Mouse (Mus musculus): ENCODE measurements around the gene Lmo2.

Lmo2 gene

GRCm38 (mm10) chr2:103957649-103958546, at the start of gene Lmo2:
Lmo2 (plus strand) TSS chr2:103957986.
- H3K27me3 ChIP-seq (ENCODE audit: insufficient read depth, low read length), result peaks cover 7% of the 10 kb centered on the region; the same call in 1 of the 2 replicates
- TF ChIP-seq NANOG (IDR thresholded peaks at IDR 0.05; ENCODE audit: borderline replicate concordance, low read length), result no peak
- TF ChIP-seq CTCF (conservative IDR thresholded peaks at IDR 0.05; ENCODE audit: low read length), result no peak
- TF ChIP-seq POU5F1 (IDR thresholded peaks at IDR 0.05; ENCODE audit: borderline replicate concordance, low read length), result no peak
- H3K36me3 ChIP-seq (ENCODE audit: insufficient read depth, low read length), result no peaks in the 10 kb centered on the region
- no peak within 1 kb of the TSS for H3K4me3 ChIP-seq (replicated peaks; ENCODE audit: low read length)
- H3K9me3 ChIP-seq (ENCODE audit: low read length), result no peaks in the 10 kb centered on the region
- peaks cover 12% of the 10 kb centered on the region for H3K4me1 ChIP-seq (replicated peaks; ENCODE audit: low read depth, low read length)

GRCm38 (mm10) chr2:103910601-103911000, 47.2 kb upstream of the Lmo2 start:
- Histone ChIP-seq H3K27me3 (ENCODE audit: insufficient read depth, low read length) (peaks cover 9% of the 10 kb centered on the region; the same call in 1 of the 2 replicates), H3K4me3 (replicated peaks; ENCODE audit: low read length) (no peak overlapping the region), H3K4me1 (replicated peaks; ENCODE audit: low read depth, low read length) (0 out of 2 replicates have a peak, but pooled peaks cover 3% of the 10 kb centered on the region), H3K36me3 (ENCODE audit: insufficient read depth, low read length) (no peaks in the 10 kb centered on the region), H3K9me3 (ENCODE audit: low read length) (no peaks in the 10 kb centered on the region)
- TF ChIP-seq CTCF (conservative IDR thresholded peaks at IDR 0.05; ENCODE audit: low read length), result no peak
- no peak for TF ChIP-seq NANOG (IDR thresholded peaks at IDR 0.05; ENCODE audit: borderline replicate concordance, low read length)
- no peak for TF ChIP-seq POU5F1 (IDR thresholded peaks at IDR 0.05; ENCODE audit: borderline replicate concordance, low read length)

- TF ChIP-seq CTCF (conservative IDR thresholded peaks at IDR 0.05; ENCODE audit: low read length) (no peak), NANOG (IDR thresholded peaks at IDR 0.05; ENCODE audit: borderline replicate concordance, low read length) (no peak), POU5F1 (IDR thresholded peaks at IDR 0.05; ENCODE audit: borderline replicate concordance, low read length) (no peak)
- Histone ChIP-seq H3K4me1 (replicated peaks; ENCODE audit: low read depth, low read length) (no peaks in the 10 kb centered on the region), H3K4me3 (replicated peaks; ENCODE audit: low read length) (no peak overlapping the region), H3K27me3 (ENCODE audit: insufficient read depth, low read length) (peaks cover 9% of the 10 kb centered on the region; the same call in 1 of the 2 replicates), H3K9me3 (ENCODE audit: low read length) (no peaks in the 10 kb centered on the region), H3K36me3 (ENCODE audit: insufficient read depth, low read length) (no peaks in the 10 kb centered on the region)
These were observed 45.1 kb upstream of the Lmo2 start for GRCm38 (mm10) chr2:103912481-103913251.

- Histone ChIP-seq H3K27me3 (ENCODE audit: insufficient read depth, low read length) (peaks cover 9% of the 10 kb centered on the region; the same call in 1 of the 2 replicates), H3K4me1 (replicated peaks; ENCODE audit: low read depth, low read length) (no peaks in the 10 kb centered on the region), H3K9me3 (ENCODE audit: low read length) (no peaks in the 10 kb centered on the region), H3K36me3 (ENCODE audit: insufficient read depth, low read length) (no peaks in the 10 kb centered on the region), H3K4me3 (replicated peaks; ENCODE audit: low read length) (no peak overlapping the region)
- TF ChIP-seq CTCF (conservative IDR thresholded peaks at IDR 0.05; ENCODE audit: low read length), result no peak
- no peak for TF ChIP-seq NANOG (IDR thresholded peaks at IDR 0.05; ENCODE audit: borderline replicate concordance, low read length)
- TF ChIP-seq POU5F1 (IDR thresholded peaks at IDR 0.05; ENCODE audit: borderline replicate concordance, low read length), result no peak
These were observed 44.5 kb upstream of the Lmo2 start for GRCm38 (mm10) chr2:103913252-103913650.

GRCm38 (mm10) chr2:103916069-103916468, 41.7 kb upstream of the Lmo2 start:
- Histone ChIP-seq H3K4me3 (replicated peaks; ENCODE audit: low read length) (no peak overlapping the region), H3K4me1 (replicated peaks; ENCODE audit: low read depth, low read length) (no peaks in the 10 kb centered on the region), H3K36me3 (ENCODE audit: insufficient read depth, low read length) (no peaks in the 10 kb centered on the region), H3K27me3 (ENCODE audit: insufficient read depth, low read length) (peaks cover 6% of the 10 kb centered on the region; the same call in 1 of the 2 replicates), H3K9me3 (ENCODE audit: low read length) (no peaks in the 10 kb centered on the region)
- TF ChIP-seq CTCF (conservative IDR thresholded peaks at IDR 0.05; ENCODE audit: low read length), result no peak
- no peak for TF ChIP-seq POU5F1 (IDR thresholded peaks at IDR 0.05; ENCODE audit: borderline replicate concordance, low read length)
- no peak for TF ChIP-seq NANOG (IDR thresholded peaks at IDR 0.05; ENCODE audit: borderline replicate concordance, low read length)

- Histone ChIP-seq H3K36me3 (ENCODE audit: insufficient read depth, low read length) (no peaks in the 10 kb centered on the region), H3K27me3 (ENCODE audit: insufficient read depth, low read length) (peaks cover 4% of the 10 kb centered on the region; the same call in 1 of the 2 replicates), H3K4me1 (replicated peaks; ENCODE audit: low read depth, low read length) (no peaks in the 10 kb centered on the region), H3K9me3 (ENCODE audit: low read length) (no peaks in the 10 kb centered on the region), H3K4me3 (replicated peaks; ENCODE audit: low read length) (no peak overlapping the region)
- TF ChIP-seq CTCF (conservative IDR thresholded peaks at IDR 0.05; ENCODE audit: low read length) (no peak), POU5F1 (IDR thresholded peaks at IDR 0.05; ENCODE audit: borderline replicate concordance, low read length) (no peak), NANOG (IDR thresholded peaks at IDR 0.05; ENCODE audit: borderline replicate concordance, low read length) (no peak)
These were observed 40.4 kb upstream of the Lmo2 start for GRCm38 (mm10) chr2:103917375-103917774.

- Histone ChIP-seq H3K9me3 (ENCODE audit: low read length) (no peaks in the 10 kb centered on the region), H3K36me3 (ENCODE audit: insufficient read depth, low read length) (no peaks in the 10 kb centered on the region), H3K4me1 (replicated peaks; ENCODE audit: low read depth, low read length) (no peaks in the 10 kb centered on the region), H3K4me3 (replicated peaks; ENCODE audit: low read length) (no peak overlapping the region), H3K27me3 (ENCODE audit: insufficient read depth, low read length) (no peaks in the 10 kb centered on the region)
- TF ChIP-seq CTCF (conservative IDR thresholded peaks at IDR 0.05; ENCODE audit: low read length) (no peak), NANOG (IDR thresholded peaks at IDR 0.05; ENCODE audit: borderline replicate concordance, low read length) (no peak), POU5F1 (IDR thresholded peaks at IDR 0.05; ENCODE audit: borderline replicate concordance, low read length) (no peak)
These were observed 39.4 kb upstream of the Lmo2 start for GRCm38 (mm10) chr2:103918375-103918774.

- Histone ChIP-seq H3K9me3 (ENCODE audit: low read length) (no peaks in the 10 kb centered on the region), H3K36me3 (ENCODE audit: insufficient read depth, low read length) (no peaks in the 10 kb centered on the region), H3K4me1 (replicated peaks; ENCODE audit: low read depth, low read length) (no peaks in the 10 kb centered on the region), H3K27me3 (ENCODE audit: insufficient read depth, low read length) (no peaks in the 10 kb centered on the region), H3K4me3 (replicated peaks; ENCODE audit: low read length) (no peak overlapping the region)
- no peak for TF ChIP-seq CTCF (conservative IDR thresholded peaks at IDR 0.05; ENCODE audit: low read length)
- no peak for TF ChIP-seq NANOG (IDR thresholded peaks at IDR 0.05; ENCODE audit: borderline replicate concordance, low read length)
- no peak for TF ChIP-seq POU5F1 (IDR thresholded peaks at IDR 0.05; ENCODE audit: borderline replicate concordance, low read length)
These were observed 38.3 kb upstream of the Lmo2 start for GRCm38 (mm10) chr2:103919488-103919887.

Data from E14TG2a.4 (cell line).